Mouse (Mus musculus): Measurements from ENCODE around the gene Il31ra.

Gene Il31ra

DNA sequence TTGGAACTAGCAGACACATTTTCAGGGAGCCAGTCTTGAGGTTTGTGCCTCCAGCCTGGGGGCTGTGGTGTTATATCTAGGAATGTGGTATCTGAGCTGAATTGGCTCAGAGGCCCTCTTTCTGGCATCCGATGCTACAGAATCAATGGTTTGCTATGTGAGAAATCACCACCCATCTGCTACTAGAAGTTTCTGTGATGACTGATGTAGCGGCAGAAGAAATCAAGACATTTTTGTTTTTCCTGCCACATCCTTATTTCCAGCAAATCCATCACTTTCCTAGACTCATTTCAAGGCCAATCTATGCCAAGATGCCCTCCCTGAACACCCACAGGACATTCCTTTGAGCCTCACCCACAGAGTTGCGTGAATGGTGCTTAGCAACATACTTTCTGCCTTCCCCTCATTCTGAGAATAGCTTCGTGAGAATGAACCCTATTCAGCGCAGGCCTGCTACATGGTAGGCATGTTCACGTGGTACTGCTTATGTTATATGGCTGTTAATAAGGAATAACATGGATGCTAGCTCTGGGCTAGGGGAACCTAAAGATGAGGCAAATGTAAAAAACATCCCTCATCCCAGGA lies 33.5 kb downstream of the Il31ra start:
- no peak for DNase-seq

DNA sequence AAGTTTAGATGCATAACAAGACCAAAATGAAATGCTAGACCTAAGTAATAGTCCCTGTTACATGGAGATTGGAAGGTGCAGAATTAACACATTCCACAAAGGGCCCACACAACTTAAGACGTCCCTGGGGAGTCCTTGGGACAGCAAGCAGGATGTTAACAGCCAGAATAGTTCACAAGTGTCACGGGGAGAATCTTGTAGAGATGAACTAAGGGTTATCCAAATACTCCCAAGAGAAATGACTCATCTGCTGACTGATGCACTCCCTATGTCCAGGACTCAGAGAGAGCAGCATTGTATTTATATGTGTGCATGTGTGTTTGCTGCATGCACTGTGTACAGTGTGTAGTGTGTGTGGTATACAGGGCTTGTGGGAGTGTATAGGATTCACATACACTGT lies 37.7 kb downstream of the Il31ra start:
- no peak for DNase-seq

DNA sequence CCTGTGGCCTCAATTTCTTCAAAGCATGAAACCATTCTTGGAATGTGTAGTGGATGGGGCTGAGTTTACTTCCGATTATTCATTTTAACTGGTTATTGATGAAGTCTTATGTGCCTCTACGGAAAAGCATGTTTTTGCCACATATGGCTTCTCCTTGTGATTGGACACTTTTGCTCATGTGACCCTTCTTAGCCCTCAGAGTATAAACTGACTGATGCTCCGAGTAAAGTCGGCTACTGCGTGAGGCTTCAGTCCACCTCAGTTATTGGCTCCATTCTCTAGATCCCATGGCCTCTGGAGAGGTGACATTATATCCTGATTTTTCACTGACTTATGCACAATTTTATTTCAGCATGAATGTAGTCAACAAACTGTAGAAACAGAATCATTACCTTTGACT lies 40.9 kb downstream of the Il31ra start:
- DNase-seq: no peak

DNA sequence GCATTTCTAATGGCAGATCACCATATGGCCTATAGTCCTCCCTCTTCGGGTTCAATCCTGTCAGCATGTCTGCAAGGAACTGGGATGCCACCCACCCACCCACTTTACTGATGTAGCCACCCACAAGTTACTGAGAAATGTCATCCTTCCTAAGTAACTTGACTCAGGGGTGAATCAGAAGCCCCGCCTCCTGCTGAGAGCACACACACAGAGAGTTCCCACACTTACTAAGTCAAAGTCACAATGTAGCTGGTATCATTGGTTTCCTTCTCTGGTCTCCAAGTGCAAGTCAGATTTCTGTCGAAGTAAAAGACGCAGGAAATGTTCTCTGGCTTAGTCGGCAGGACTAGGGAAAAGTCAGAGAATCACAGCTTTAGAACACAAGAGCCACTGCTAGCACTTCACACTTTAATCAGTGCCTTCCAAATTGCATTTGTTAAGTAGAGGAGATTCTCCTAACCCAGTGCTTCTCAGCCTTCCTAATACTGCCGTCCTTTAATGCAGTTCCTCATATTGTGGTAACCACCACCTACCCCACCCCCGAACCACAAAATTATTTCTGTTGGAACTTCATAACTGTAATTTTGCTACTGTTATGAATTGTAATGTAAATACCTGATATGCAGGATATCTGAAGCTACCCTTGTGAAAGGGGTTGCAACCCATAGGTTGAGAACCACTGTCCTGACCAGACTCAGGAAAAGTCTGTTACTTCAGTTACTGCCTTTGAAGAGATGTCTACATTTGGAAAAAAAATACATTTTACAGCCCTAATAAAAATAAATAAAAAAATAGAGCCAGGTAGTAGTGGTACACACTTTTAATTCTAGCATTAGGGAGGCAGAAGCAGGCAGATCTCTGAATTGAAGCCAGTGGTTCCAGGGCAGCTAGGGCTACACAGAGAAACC lies 42.3 kb downstream of the Il31ra start:
- no peak for DNase-seq

DNA sequence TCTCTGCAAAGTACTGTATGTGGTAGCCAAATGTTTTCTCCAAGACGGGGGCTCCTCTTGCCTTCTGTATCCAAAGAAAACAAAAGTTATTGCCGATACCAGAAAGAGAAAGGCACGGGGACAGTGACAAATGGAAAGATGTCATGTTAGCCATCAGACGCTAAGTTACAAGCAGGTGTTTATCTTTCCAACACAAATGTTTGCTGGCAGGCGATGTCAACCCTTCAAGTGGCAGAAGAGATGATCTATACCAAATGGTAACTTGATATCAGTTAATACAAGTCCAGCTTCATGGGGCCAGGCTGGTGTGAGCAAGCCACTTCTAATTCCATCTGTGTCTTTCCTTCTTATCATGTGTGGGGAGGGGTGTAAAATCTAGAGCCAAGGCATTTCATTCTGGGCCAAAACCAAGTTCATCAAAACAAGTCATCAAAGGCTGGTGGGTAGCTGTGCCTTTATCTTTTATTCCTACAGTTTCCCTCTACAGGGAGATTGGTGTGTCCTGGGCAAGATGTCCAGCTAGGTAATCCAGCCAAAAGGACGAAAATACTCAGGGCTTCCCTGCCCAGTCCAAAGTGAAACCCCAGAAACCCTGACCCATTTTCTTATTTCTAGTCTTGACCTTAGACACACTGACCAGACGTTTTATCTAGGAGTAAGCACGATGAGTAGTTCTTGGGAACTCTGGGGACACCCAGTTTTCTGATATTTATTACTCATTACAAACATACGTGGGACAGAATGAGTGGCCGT lies 52.8 kb downstream of the Il31ra start:
- no peak for DNase-seq

DNA sequence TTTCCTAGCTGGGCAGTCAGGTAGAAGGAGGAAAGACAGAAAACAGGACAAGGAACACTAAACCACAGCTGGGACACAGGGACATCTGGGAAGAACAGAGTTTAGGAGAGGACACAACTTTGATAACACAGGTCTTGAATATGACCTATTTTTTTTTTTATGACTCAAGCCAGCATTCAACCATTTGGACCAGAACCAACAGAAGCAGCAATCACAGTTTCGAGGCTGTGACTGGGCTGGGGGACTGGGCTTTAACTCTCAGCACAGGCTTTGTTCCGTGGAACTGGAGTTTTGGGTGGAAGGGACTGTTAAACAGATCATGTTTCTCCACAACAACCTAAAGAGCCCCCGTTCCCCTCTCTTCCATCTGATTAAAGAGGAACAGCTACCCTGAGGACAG lies 53.5 kb downstream of the Il31ra start:
- DNase-seq: no peak

DNA sequence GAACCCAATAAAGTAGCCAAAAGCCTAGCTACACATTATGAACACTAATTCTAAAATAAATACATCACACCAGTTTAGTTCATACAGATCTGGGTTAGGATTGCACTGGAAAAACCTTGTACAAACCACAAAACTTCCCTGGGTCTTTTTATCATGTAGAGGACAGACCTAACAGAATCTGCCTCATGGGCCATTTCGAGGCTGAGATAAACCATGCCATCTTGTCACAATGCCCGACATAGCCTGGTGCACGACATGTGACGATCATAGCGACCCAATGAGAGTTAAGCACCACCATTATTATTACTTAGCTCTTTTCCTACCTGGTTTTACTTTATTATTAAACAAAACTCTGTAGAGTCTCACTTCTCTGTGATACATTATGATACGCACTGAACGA lies 57.1 kb downstream of the Il31ra start:
- DNase-seq: no peak

DNA sequence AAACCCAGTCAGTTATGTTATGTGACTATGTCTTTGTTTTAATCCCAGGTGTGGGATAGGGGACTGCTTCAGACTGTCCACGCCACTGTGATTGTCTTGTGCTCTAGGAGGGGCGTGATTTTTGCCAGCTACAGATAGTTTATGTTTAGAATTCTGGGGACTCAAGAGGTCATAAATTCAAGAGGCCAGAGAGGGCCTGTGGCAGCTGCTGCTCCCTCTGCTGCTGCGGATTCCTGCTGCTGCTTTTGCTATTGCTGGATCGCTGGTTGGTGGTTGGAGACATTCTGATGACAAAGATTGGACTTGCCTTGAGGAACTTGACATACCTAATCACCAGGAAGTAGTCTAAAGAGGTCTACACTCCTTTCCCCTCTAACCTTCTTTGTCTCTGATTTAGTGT lies 57.5 kb downstream of the Il31ra start:
- DNase-seq: no peak

DNA sequence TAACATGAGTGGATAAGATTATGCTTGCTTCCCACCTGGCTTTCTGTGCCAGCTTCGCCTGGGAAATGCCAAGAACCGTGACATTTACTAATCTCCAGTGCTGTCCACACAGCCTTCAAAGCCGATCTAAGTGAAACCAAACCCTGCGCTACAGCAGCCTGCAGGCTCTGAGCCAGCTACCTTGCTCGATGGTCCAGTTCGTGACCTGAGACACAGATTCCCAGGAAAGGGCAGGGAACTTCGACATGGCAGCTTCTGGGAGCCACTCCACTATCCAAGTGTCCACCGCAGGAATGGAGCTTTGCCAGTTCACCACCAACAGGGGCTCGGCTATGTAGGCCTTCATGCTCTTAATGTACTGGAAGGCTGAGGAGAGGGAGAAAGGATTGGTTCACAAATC lies 60.6 kb downstream of the Il31ra start:
- no peak for DNase-seq

DNA sequence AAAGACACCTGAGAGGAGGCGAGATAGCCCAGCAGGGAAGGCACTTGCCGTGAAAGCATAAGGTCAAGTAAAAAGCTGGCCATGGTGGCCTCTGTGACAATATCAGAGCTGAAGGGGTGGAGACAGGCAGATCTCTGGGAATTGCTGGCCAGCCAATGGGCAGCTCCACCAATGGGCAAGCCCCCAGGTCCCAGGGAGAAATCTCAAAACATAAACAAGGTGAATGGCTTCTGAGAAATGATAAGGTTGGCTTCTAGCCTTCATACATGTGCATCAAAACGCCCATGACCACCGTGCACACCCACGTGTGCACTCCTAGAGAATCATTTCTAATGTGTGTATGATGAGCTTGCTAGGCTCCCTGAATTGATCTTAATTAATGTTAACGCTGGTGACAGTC lies 61.9 kb downstream of the Il31ra start:
- DNase-seq: no peak

DNA sequence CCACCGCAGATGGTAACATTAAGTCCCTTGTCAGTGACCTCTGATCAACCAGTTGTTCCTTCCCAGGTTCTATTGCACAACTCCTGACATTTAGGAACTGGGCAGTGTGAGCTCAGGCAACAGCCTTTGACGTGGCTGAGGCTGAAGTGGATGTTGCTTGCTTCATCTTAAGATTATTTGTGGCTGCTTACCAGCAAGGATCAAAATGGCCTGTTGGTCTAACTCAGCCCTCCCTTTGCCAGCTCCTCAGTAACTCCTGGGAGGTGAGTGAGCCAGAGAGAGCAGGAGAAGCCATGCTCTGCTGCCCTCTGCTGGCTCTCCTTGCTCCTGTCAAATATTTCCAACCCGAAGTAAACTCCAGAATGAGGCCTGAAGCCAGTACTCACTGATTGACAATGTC lies 64.3 kb downstream of the Il31ra start:
- DNase-seq: peak; percentile 79

DNA sequence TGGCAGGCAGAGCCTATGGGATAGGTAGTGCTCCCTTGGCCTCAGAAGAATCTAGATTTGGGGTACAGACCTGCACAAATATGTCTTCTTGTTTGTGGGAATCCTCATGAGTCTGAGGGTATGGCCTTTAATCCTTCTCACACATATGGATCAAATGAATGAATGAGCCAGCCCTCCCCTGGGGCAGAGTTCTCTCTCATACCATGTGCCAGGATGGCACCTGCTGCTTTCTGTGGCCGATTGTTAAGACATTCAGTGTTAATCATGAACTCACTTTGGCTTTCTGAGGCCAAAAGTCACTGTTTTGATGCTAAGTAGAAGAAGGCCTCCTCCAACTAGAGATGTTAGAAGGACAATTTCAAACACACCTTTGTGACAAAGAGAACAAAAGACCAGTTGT lies 67.0 kb downstream of the Il31ra start:
- no peak for DNase-seq

DNA sequence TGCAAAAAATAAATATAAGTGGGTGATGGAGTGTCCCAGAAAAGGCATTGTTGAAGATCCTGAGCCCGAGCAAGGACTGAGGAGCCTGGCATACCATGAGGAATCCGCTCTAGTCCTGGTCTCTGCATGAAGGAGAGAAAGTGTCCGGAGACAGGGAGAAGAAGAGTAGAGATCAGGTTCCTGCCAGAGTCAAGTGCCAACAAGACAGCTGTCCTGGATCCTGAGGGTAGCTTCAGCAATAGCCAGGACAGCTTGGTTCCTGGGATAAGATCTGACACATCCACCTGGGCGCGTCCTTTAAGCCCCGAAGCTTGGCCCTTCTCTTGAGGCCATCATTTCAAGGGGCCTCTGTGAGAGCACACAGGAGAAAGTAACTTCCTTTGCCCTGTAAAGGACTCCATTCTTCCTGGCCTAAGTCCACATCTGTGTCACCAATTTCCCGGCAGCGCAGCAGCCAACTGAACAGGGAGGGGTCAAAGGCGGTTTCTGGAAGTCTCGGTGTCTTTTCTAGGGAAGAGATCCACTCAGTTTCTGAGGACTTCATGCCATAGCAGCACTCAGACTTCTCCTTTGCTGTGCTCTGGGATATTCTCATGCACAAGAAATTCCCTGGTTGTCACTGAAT lies 70.7 kb downstream of the Il31ra start:
- no peak for DNase-seq

DNA sequence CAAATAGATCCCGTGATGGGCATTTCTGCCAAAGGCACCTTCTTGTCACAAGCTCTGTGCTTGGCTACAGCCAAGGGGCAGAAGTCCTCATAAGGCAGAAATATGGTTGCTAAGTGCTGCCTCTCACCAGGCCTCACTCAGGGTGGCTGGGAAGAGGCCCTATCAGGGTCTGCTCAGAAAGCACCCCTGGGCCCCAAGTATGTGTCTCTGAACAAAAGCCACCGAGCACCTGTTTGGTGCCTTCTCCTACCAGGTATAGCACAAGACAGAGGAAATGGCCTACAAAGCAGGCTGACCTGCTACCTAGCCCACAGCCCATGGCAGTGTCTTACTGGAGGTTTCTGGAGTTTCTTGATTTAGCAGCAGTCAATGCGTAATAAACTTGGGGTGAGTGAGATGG lies 71.3 kb downstream of the Il31ra start:
- no peak for DNase-seq

DNA sequence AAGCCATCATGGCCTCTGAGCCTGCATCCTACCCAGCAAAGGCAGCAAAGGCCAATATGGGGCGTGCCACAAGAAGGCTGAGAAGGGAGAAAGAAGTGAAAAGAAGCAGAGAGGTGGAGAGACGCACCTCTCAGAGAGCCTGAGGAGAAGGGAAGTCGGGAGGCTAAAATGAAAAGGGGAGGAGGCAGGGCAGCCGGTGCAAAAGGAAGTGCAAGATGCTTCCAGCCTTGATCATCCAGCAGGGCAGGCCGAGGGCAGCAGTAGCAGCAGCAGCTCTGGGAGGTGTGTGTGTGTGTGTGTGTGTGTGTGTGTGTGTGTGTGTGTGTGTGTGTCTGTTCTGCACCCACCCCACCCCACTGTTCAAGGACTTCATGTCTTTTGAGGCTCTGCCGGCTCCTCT lies 71.9 kb downstream of the Il31ra start:
- no peak for DNase-seq

DNA sequence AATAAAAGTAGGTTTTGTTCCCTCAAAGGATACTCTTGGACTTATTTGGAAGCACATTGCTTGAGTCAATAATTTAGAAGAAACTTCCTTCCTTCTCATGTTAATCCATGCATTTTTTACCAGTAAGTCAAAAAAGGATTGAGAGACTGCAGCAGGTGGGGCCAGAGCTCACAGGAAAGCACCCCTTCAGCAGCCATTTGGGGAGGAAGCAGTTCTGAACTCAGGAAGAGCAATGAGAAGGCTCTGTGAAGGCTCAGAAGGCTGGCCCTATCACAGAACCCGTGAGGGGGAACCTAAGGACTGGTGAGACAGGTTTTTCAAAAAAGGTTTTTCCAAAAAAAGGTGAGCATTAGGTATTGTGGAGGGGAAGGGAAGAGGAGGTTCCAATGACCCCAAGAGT lies 79.6 kb downstream of the Il31ra start:
- DNase-seq: no peak

DNA sequence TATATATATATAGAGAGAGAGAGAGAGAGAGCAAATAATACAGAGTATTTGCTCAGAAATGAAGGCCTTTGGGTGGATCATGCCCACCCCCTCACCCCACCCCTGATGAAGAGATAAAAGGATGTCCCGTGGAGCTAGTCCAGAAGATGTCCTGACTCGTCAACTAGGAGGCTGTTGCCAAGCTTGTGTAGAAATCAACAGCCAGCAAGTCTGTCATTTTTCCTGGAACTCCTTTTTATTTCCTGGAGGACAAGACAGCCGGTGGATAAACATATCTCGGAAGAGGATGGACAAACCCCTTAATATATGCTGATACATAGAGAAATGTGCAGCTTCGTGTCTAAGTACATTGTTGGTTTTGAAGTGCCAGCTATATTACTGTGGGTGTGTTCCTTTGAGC lies 81.3 kb downstream of the Il31ra start:
- no peak for DNase-seq

DNA sequence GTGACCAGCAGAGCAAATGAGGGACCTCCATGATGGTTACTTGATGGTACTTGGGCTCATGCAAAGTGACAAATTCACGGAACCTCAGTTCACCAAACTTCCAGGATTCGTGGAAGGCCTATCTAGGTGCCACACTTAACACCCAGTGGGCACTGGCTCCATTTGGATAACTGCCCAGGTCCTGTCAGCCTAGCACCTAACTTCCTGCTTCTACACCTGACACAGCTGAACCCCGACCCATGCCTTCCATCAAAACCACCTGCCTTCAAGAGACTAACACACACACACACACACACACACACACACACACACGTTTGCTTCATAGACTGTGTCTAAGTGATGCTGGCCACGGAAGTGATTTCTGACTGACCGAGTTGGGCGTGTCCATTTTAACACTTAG lies 82.3 kb downstream of the Il31ra start:
- DNase-seq: no peak

DNA sequence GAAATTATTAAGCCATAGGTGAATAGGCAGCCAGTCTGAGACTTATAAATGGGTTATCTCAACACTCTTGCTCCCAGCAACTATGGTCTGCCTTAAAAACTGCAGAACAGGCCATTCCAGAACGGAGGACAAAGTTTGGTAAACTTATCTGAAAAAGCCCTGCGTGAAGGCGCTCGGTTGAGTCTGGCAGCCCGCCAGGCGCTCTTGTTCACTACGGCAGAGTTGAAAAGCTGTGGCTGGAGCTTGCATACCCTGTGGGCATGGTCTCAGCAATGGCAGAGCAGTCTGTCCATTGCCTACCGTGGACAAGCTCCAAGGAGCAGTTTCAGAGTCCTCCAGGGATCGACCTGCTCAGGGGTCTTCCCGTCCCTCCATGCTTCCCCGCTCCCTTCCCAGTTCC lies 82.9 kb downstream of the Il31ra start:
- DNase-seq: peak; percentile 35

DNA sequence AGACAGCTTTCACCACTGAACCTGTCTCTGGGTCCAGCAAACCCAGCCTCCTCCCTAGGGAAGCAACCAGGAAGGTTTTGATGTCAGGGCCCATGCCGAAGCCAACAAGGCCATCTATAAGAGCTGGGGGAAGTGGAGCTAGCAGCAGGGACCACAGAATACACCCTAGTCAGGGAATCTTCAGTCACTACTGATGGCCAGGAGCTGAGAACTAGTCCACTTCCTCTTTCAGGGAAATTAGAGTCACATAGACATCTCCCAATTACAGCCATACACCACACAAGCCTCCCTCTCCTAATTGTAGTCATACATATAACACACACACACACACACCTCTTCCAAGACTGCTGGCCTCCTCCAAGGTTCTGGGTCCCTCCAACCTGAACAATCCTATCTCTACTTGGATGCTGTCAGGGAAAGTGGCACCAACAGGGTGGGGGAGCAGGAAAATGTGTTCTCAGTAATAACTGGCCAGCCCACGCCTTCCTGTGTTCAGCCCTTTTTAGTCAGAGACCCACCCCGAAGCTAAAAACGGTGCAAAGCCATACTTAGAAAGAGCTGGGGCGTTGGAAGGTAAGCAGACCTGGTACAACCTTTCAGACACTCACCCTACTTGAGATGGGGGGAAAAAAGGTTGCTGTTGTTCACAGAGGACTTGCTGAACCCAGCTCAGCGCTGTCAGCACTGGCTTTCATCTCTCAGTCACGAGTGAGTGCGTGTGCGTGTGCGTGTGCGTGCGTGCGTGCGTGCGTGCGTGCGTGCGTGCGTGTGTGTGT lies 83.5 kb downstream of the Il31ra start:
- no peak for DNase-seq

DNA sequence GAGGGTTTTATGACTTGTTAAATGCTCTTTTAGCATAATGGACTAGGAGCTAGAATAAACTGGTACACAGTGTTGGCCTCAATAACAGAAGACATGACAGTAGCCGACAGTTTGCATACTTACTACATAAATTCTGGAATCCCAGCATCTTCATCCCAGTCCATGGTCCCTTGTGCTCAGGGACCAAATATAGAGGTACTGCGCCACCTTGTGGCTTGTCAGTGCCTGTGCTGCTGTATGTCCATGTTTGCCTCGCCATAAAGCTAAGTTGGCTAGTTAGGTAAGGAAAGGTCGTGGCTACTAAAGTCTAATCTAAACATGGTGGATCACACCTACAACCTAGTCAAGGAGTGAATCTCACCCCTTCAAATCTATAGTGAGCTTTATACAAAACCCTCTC lies 84.7 kb downstream of the Il31ra start:
- DNase-seq: peak; percentile 58

DNA sequence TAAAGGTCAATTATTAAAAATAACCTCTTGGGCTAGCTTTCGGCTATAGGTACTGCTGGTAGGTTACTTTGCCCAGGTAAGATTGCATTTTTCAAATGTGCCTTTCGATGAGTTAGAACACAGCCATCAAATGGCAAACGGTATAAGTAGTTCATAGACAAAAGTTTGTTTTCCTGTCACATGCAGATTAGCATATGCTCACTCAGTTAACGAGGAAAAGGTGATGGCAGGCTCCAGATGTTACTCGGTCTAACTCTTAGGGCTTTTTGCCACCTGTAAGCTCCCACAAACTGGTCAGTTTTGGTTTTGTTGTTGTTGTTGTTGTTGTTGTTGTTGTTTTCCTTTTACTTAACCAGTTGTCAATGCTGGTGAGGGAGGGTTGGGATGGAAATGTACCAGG lies 85.7 kb downstream of the Il31ra start:
- no peak for DNase-seq

DNA sequence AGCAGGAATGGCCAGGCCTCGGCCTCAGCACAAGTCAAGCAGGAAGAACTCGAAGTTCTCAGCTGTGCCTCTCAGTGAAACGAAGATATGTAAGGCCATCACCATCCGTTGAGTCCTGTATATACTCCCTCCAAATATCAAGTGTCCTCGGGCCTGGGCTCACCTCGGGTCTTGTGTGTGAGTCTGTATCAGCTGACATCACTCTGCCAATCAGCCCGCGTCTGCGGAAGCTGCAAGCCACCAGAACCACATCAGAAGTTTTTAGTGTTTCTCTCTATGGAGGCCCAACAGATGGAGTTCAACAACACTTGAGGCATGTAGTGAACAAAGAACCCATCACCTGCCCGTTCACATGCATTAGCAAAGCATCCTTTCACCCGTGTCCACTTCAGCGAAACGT lies 86.5 kb downstream of the Il31ra start:
- no peak for DNase-seq

All from right cerebral cortex, postnatal 14 days (tissue).